ENCODE assay signal across 7 mouse cellular contexts in genomic region chr14:102981441-102982015, GRCm38 (mm10). TPM values are rescaled to one million over a fixed set of nuclear protein-coding genes. Genes with fewer than 3 reads are reported as not detected.
DNase-seq lines count a peak whose midpoint lies in the region; ATAC-seq and TF ChIP-seq lines count a peak whose summit lies in the region.

No protein-coding gene starts in this region.

- H3K27ac ChIP-seq in embryonic facial prominence, embryonic 10.5 days (replicated peaks) = peak overlapping the region; percentile 88
- peak overlapping the region; percentile 96 for H3K27ac ChIP-seq in heart, adult 2 months
- peak overlapping the region; percentile 94 for H3K27ac ChIP-seq in limb, embryonic 13.5 days
- H3K27ac ChIP-seq in midbrain, embryonic 13.5 days = peak overlapping the region; percentile 83

- peak overlapping the region; percentile 77 for H3K4me3 ChIP-seq in embryonic facial prominence, embryonic 10.5 days
- H3K4me3 ChIP-seq in heart, adult 2 months = peak overlapping the region; percentile 93
- H3K4me3 ChIP-seq in limb, embryonic 13.5 days = peak overlapping the region; percentile 84
- H3K4me3 ChIP-seq in midbrain, embryonic 13.5 days (replicated peaks) = peak overlapping the region; percentile 69

- under 1% methylated on average over 62 of the region's 62 CpGs for WGBS in embryonic facial prominence, embryonic 10.5 days
- under 1% methylated on average over 62 of the region's 62 CpGs for WGBS in heart, adult 2 months
- under 1% methylated on average over 56 of the region's 62 CpGs for WGBS in limb, embryonic 13.5 days
- under 1% methylated on average over 60 of the region's 62 CpGs for WGBS in midbrain, embryonic 13.5 days

- H3K4me2 ChIP-seq in limb, embryonic 13.5 days (replicated peaks) = peak overlapping the region; percentile 87
- peak overlapping the region; percentile 94 for H3K4me2 ChIP-seq in midbrain, embryonic 13.5 days (replicated peaks)

- intact Hi-C loops in heart, adult 2 months (cut with DNase I) = loop anchor here (2.0 to 5.0 kb wide), 4 partner anchors 79 to 469 kb away; no protein-coding TSS in a partner anchor

- H3K27me3 ChIP-seq in embryonic facial prominence, embryonic 10.5 days (replicated peaks; ENCODE audit: low read depth, poor library complexity, severe bottlenecking) = peaks cover 22% of the 10 kb centered on the region
- no peaks in the 10 kb centered on the region for H3K27me3 ChIP-seq in heart, adult 2 months (ENCODE audit: control insufficient read depth, insufficient read depth, low read length)
- H3K27me3 ChIP-seq in limb, embryonic 13.5 days = peaks cover 9% of the 10 kb centered on the region; the same call in 1 of the 2 replicates
- H3K27me3 ChIP-seq in midbrain, embryonic 13.5 days = peaks cover 18% of the 10 kb centered on the region

- no peaks in the 10 kb centered on the region for H3K36me3 ChIP-seq in embryonic facial prominence, embryonic 10.5 days (replicated peaks)
- H3K36me3 ChIP-seq in heart, adult 2 months (ENCODE audit: control insufficient read depth, insufficient read depth, low read length) = peaks cover 4% of the 10 kb centered on the region
- no peaks in the 10 kb centered on the region; the same call in 1 of the 2 replicates for H3K36me3 ChIP-seq in limb, embryonic 13.5 days
- H3K36me3 ChIP-seq in midbrain, embryonic 13.5 days = no peaks in the 10 kb centered on the region

- peak overlapping the region; percentile 70 for H3K9ac ChIP-seq in heart, adult 2 months (ENCODE audit: low read depth, low read length)
- peak overlapping the region; percentile 92 for H3K9ac ChIP-seq in limb, embryonic 13.5 days
- peak overlapping the region; percentile 82 for H3K9ac ChIP-seq in midbrain, embryonic 13.5 days (replicated peaks)

- no peaks in the 10 kb centered on the region for H3K79me2 ChIP-seq in heart, adult 2 months (replicated peaks; ENCODE audit: control insufficient read depth, insufficient read depth, low read length)

- TF ChIP-seq POLR2A in heart, adult 2 months (IDR thresholded peaks at IDR 0.05; ENCODE audit: insufficient read depth, low read depth, low read length) = 0 out of 2 replicates have a peak, but pooled peaks have one; percentile 12

- TF ChIP-seq CTCF in heart, adult 2 months (IDR thresholded peaks at IDR 0.05) = peak; percentile 60

- 0 out of 2 replicates have a peak, but pooled peaks have one; percentile 13 for TF ChIP-seq EP300 in heart, adult 2 months (IDR thresholded peaks at IDR 0.05; ENCODE audit: insufficient read depth, low read depth, low read length)

- DNase-seq in adrenal gland, postnatal 25 days = peak; percentile 69
- DNase-seq in embryonic facial prominence, embryonic 10.5 days (ENCODE audit: low spot score) = peak; percentile 75
- DNase-seq in heart, adult 2 months = peak; percentile 81 to 82
- peak; percentile 78 for DNase-seq in kidney, adult 18-20 months
- DNase-seq in spleen, adult 18-20 months = peak; percentile 73 to 76

- peak; percentile 18 for ATAC-seq in limb, embryonic 13.5 days (ENCODE audit: low FRiP score, low read depth)
- ATAC-seq in midbrain, embryonic 13.5 days = peak; percentile 59

- no peaks in the 10 kb centered on the region for H3K9me3 ChIP-seq in embryonic facial prominence, embryonic 10.5 days
- no peaks in the 10 kb centered on the region for H3K9me3 ChIP-seq in limb, embryonic 13.5 days
- H3K9me3 ChIP-seq in midbrain, embryonic 13.5 days = no peaks in the 10 kb centered on the region

- H3K4me1 ChIP-seq in embryonic facial prominence, embryonic 10.5 days = peaks cover 22% of the 10 kb centered on the region
- H3K4me1 ChIP-seq in heart, adult 2 months (ENCODE audit: control insufficient read depth, insufficient read depth, low read length) = peaks cover 3% of the 10 kb centered on the region; the same call in 1 of the 2 replicates
- peaks cover 13% of the 10 kb centered on the region; the same call in 1 of the 2 replicates for H3K4me1 ChIP-seq in limb, embryonic 13.5 days
- H3K4me1 ChIP-seq in midbrain, embryonic 13.5 days (replicated peaks) = peaks cover 26% of the 10 kb centered on the region

RNA-seq across cellular contexts. Expression of gene Kctd12, which starts 0.9 kb away (rescaled TPM):
- total RNA-seq in adrenal gland, postnatal 25 days (2021) = 38.4 and 42.5 TPM in 2 replicates
- polyA plus RNA-seq in embryonic facial prominence, embryonic 10.5 days (2016; fragmentation: Nextera tagmentation; extraction: Ambion mirVana) = 6.2 and 8.8 TPM in 2 replicates
- total RNA-seq in heart, adult 2 months (2021) = 10 to 100 TPM; 18.1 to 22.3 TPM
- 7.1 and 11.3 TPM in 2 replicates for polyA plus RNA-seq in heart, adult 2 months (2012; rRNA removed)
- 41.4 and 45.1 TPM in 2 replicates for polyA plus RNA-seq in limb, embryonic 13.5 days (2015; fragmentation: Nextera tagmentation; extraction: Ambion mirVana)
- polyA plus RNA-seq in midbrain, embryonic 13.5 days (2015; fragmentation: Nextera tagmentation; extraction: Ambion mirVana) = 8.0 and 10.6 TPM in 2 replicates

Comparison
In these comparisons a context has a peak if more than half of its experiments do, and no peak if none do; other contexts are left out.
1. Peak in every context shown above with its lines: DNase-seq, ATAC-seq, H3K4me3 ChIP-seq and H3K27ac ChIP-seq.